Mouse (Mus musculus) heart, postnatal 25 days (tissue): ENCODE measurements around the gene Bbs12. TPM values are rescaled to one million over a fixed set of nuclear protein-coding genes. Genes with fewer than 3 reads are reported as not detected.

Experiments
- total RNA-seq, 2 experiments: library from RNA; stranded (reverse); gene quantifications; 2 replicates each; pipeline ENCODE4 v1.2.3; 2021

Bbs12 gene
- total RNA-seq, 2 experiments from 2014 or later, result 0.95 to 1.1 TPM

Other genes starting within 250 kb of the Bbs12 start
- not detected for gene Adad1, start 249.0 kb upstream of the Bbs12 start, total RNA-seq
- not detected for gene Il2, start 186.6 kb upstream of the Bbs12 start, total RNA-seq
- not detected for gene Il21, start 79.9 kb upstream of the Bbs12 start, total RNA-seq
- gene Cetn4, start 154 bp downstream of the Bbs12 start, total RNA-seq, result under 1 TPM; 0.20 to 0.49 TPM
- gene Fgf2, start 35.8 kb downstream of the Bbs12 start, total RNA-seq, result 10 to 100 TPM in 1 of 2 experiments, 1 to 10 TPM in 1; 5.5 to 11.3 TPM
- gene Spata5, start 107.3 kb downstream of the Bbs12 start, total RNA-seq, result 10 to 100 TPM; 11.9 to 13.7 TPM
- gene Nudt6, start 107.7 kb downstream of the Bbs12 start, total RNA-seq, result 10 to 100 TPM; 28.2 to 30.5 TPM